Mouse (Mus musculus) splenic B cell, adult 2 months (primary cell): Measurements from ENCODE around the gene Frmd4a.

Experiments used
- DNase-seq: peaks from one replicate; pipeline ENCODE4 v3.0.0-alpha.2; 2011; ENCODE audit warnings: low read depth, low spot score
- H3K27me3 ChIP-seq: 2 replicates; pipeline ENCODE4 v1.6.1; 2012; ENCODE audit warnings: mild to moderate bottlenecking, low read length, moderate library complexity, mixed read lengths; ENCODE audit not compliant: control insufficient read depth, poor library complexity, insufficient read depth, severe bottlenecking
- H3K36me3 ChIP-seq: 2 replicates; pipeline ENCODE4 v1.6.1; 2012; ENCODE audit warnings: mild to moderate bottlenecking, low read length, moderate library complexity, mixed read lengths; ENCODE audit not compliant: control insufficient read depth, poor library complexity, insufficient read depth, severe bottlenecking

The Frmd4a gene

DNA sequence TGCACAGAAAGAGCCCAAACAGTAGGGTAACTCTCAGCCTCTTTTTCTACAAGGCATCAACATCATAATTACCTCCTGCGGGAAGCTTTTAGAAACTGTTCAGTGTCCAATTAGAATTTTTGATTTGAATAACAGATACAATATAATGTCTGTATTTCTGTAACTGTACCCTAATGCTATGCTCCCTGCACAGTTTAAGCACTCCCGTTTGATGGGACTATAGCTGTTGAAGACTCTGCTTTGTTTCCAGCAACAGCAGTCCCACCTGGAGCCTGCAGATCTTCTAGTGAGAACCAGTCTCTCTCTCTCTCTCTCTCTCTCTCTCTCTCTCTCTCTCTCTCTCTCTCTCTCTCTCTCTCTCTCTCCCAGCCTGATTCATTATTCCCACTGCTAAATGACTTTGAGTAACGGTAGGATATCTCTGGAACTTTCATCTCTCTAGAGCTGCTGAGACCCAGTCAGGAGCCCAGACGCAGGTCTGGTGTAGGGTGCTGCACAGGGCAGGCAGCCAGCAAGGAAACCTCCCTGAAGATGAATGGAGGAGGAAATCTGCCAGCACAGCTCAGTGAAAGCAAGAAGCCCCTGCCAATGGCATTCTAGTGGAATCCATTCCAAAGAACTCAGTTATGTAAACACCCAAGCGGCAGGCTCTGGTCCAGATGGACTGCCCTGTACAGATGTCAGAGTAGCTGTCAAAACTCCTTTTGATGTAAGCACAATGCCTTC is 395.5 kb downstream of the Frmd4a start:
- DNase-seq: no peak
- no peaks in the 10 kb centered on the region for H3K27me3 ChIP-seq
- H3K36me3 ChIP-seq: no peaks in the 10 kb centered on the region

DNA sequence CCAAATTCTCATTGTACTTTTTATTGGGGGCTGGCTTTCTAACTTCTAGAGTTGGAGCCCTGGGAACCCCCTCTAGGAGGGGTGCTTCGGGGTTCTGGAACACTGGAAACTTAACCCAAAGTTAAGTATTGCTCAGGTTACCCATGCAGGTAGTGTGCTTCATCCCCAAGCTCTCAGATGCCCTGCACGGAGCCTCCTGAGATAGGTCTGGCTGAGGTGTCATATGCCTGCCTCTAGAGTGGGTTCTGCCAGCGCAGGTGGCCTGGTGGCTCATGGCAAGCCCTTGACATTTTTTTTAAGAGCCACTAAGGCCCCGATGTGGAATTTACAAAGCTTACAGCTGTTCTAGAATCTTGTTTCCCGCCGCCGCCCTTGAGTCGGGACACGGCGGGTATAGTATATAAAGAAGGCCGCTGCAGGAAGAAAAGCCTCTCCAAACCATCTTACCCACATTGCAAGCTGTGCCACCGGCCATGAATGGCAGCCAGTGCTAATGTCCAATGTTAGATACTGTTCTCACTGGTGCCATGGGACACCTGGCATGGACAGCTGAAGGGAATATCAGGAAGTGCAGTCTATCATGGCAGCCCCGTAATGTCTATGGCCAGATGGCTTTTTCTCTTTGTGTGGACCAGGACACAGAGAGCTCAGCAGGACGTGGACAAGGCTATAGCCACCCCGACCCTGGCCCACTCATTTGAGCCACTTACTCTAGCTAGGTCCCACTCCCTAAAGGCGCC is 396.2 kb downstream of the Frmd4a start:
- Histone ChIP-seq H3K27me3 (no peaks in the 10 kb centered on the region), H3K36me3 (no peaks in the 10 kb centered on the region)
- DNase-seq: no peak

DNA sequence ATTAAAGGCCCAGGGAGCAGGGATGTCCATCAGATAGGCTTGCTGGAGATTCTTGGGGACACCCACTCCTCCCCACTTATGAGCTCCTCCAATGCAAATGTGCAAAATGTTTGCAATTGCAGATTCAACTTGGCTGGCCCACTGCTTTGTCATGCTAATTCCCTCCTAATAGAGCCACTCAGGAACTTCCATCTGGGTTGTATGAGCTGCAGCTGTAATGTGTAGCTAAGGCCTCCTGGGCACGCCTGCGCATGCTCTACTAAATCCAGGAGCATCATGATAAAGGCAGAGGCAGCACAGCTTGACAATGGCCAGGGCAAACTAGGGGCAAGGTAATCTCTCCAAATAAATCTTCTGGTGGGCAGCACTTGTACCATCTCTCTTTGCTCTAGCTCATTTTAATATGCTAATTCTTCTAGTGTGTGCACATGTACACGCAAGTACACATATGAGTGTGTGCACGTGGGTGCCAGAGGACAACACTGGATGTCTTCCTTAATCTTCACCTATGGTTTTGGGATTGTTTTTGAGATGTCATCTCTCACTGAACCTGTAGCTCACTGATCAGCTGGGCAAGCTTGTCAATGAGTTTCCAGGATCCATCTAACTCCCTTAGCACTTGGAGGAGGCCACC is 403.3 kb downstream of the Frmd4a start:
- no peak for DNase-seq
- H3K27me3 ChIP-seq: no peaks in the 10 kb centered on the region
- no peaks in the 10 kb centered on the region for H3K36me3 ChIP-seq

DNA sequence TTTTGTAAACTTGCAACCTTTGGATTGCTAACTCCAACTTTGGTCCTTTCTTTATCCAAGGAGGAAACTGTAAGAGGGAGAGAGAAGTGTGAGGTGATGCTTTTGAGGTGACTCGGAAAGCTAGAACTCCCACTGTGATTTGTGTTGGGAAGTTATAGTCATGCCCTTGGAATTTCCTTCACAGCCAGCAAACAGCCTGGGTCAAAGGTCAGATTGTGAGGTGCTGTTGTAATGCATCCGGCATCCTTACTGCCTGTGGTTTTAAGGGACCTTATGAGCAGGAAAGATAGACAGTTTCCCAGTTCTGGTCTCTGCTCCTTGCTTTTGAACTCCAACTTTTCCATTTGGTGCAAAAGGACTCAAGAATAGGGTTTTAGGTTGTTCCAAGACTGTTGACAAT is 404.2 kb downstream of the Frmd4a start:
- no peaks in the 10 kb centered on the region for H3K36me3 ChIP-seq
- no peak for DNase-seq
- H3K27me3 ChIP-seq: no peaks in the 10 kb centered on the region

DNA sequence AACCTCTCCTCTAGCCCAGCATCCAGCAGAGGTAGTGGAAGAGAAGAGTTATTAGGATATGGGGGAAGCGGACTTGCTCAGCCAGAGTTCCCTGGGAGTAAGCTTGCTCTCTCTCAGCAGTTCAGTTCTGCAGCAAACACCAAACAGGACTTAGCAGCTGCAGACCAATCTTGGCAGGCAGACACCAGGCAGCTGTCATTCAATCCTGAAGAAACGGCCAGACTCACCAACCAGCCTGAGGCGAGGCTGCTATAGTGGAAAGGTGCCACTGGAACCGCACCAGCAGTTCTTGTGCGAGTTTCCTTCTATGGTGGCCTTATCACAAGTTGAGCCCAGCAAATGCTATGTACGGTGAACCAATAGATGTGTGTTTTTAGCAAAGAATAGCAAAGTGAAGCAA is 406.4 kb downstream of the Frmd4a start:
- Histone ChIP-seq H3K27me3 (no peaks in the 10 kb centered on the region), H3K36me3 (no peaks in the 10 kb centered on the region)
- DNase-seq: no peak

DNA sequence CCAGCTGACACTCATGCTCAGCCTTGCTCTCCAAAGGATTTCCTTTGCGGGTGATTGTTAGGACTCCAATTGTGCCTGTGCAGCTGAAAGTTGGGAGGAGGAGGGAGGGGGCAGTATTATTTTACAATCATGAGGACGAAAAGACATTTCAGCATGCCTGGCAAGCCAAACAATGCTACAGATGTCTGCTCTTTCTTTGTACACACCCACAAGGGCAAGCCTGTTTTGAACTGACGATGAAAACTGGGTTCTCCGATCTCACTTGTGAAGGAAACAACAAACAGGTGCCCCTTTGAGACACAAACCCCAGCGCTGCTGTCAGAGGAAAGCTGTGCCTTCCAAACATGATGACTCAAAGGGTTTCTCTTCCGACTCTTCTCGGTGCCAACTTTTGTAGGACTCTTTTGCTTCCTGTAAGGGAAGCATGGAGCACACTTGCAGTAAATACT is 410.9 kb downstream of the Frmd4a start:
- DNase-seq: no peak
- H3K36me3 ChIP-seq: no peaks in the 10 kb centered on the region
- H3K27me3 ChIP-seq: no peaks in the 10 kb centered on the region

DNA sequence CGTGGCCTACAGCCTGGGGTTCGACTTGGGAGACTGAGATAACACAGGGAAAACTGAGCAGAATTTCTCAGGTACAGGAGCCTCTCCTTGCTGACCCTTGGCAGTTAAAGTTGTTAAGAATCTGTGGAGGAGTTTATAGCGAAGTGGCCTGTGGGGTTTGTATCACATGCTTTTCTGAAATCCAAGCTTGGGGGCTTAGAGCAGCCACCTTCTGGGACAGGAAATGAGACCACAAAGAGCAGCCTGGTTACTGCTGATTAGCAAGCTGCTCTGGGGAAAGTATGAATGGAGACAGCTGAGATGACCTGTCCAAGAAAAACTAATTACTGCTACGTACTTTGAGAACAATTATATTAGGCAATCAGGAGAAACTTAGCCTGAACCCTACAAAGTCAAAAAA is 415.6 kb downstream of the Frmd4a start:
- no peak for DNase-seq
- H3K27me3 ChIP-seq: no peaks in the 10 kb centered on the region

DNA sequence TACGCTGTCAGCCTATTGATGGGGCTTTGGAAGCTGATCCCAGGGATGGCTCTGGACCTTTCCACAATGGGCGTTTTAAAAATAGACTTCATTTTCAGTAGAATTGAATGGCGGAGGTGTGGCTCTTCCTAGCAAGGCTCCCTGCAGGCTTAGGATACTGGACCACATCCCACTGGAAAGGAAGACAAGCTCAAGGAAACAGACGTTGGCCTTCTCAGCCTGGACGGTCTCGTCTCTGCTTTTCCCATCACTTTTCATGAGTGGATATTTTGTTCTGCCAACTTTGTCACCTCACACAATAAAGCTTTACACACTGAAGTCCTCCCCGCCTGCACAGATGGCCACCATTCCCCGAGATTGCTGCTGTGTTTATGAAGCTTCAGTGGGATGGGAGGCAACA is 417.5 kb downstream of the Frmd4a start:
- Histone ChIP-seq H3K36me3 (no peaks in the 10 kb centered on the region), H3K27me3 (no peaks in the 10 kb centered on the region)
- DNase-seq: no peak

More for the DNA sequence above, 415.6 kb downstream of the Frmd4a start:
- H3K36me3 ChIP-seq: no peaks in the 10 kb centered on the region

DNA sequence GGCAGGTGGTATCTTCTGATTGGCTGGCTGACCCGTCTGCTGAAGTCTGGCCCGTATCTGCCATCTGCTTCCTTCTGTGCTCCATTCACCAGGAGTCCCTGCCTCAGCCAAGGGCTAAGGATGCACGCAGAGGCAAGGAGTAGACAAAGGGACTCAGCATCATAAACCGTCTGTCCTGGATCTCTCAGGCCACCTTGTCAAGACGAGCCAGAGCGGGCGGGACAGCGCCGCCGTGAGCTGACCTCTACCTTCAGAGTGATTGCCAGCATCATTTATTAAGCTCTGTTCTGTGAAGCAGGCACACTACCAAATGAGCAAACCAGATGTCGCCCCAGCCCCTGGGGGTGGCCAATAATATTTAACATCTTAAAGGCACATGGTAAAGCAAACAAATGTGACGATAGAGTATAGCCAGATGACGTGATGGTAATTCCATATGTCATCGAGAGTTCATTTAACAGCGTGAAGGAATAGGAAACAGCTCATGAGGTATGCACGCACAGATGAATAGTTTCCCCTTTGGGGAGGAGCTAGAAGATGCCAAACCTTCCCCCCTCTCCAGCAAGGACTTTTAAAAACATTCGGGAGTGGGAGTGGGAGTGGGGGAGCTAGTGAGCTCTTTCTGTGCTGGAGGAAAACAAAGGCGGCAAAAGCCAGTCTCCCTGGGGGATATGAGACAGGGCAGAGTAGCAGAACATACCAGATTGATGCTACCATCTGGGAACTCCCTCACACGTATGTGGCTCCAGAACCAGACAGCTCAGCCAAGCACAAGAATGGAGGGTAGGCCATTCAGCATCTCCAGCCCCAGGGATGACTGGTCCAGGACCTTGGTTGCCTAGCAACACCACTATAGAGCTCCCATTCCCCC is 419.1 kb downstream of the Frmd4a start:
- no peaks in the 10 kb centered on the region for H3K36me3 ChIP-seq
- DNase-seq: no peak
- H3K27me3 ChIP-seq: no peaks in the 10 kb centered on the region

DNA sequence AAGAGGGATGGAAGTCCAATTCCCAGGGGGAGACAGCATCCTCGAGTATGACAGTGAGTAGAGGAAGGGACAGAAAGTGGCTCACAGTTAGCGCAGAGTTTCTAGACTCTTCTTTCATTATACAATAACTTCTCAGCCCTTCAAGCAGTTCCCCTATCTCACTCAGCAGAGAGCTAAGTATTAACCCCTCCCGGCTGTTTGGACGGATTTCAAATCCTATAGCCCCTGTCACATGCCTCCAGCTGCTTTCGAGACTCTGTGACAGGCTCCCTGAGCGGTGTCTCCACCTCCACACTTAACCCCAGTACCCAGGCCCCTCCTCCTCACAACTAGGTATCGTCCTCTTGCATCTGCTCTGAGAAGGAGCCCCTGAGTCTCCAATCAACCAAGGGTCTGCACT is 421.2 kb downstream of the Frmd4a start:
- H3K27me3 ChIP-seq: no peaks in the 10 kb centered on the region
- no peaks in the 10 kb centered on the region for H3K36me3 ChIP-seq
- no peak for DNase-seq

DNA sequence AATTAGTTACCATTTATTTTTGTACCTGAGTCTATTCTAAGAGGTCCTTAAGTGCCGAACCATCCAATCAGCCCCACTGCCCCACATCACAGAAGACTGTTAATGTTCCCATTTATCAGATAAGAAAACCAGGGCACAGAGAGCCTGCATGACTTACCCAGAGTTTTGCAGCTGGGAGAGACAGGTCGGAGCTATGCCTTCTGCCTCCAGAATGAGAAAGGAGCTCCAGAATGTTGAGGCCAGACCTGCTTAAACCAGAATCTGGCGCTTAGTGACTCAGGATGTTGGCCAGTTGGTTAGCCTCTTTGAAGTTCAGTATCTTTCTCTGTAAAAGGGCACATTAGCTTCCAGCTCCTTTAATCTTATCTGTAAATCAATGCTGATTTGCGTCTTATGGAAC is 422.4 kb downstream of the Frmd4a start:
- Histone ChIP-seq H3K36me3 (no peaks in the 10 kb centered on the region), H3K27me3 (no peaks in the 10 kb centered on the region)
- DNase-seq: no peak

DNA sequence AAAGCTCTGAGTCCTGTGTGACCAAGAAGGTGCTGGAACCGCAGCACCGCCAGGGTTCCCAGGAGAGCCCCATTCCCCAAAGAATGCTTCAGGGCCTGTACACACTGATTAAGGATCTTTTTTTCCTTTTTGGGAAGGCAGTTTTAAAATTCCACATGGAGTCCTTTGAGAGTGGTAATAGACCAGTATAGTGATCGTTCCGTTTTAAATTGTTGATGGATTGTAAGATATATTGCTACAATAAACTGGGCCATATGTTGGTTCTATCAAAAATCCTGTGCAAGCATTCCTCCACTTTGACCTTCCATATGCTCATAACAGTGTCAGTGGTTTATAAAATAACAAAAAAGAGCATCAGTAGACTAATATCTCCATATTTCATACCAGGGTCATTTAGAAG is 424.3 kb downstream of the Frmd4a start:
- no peak for DNase-seq
- no peaks in the 10 kb centered on the region for H3K27me3 ChIP-seq
- no peaks in the 10 kb centered on the region for H3K36me3 ChIP-seq

DNA sequence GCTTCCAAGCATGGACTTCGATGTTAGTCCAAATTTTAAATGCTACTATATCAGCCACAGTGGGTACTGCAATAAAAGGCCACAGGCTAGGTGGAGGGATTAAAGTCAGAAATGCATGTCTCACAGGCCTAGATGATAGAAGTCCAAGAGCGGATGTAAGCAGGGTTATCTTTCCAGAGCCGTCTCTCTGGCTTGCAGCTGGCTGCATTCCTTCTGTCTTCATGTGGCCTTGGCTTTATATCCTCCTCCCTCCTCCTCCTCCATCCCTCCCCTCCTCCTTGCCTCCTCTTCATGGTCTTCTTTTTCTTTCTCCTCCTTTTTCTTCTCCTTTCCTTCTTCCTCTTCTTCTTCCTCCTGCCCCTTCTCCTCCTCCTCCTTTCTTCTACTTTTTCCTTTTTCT is 427.2 kb downstream of the Frmd4a start:
- Histone ChIP-seq H3K27me3 (no peaks in the 10 kb centered on the region), H3K36me3 (no peaks in the 10 kb centered on the region)
- DNase-seq: no peak

DNA sequence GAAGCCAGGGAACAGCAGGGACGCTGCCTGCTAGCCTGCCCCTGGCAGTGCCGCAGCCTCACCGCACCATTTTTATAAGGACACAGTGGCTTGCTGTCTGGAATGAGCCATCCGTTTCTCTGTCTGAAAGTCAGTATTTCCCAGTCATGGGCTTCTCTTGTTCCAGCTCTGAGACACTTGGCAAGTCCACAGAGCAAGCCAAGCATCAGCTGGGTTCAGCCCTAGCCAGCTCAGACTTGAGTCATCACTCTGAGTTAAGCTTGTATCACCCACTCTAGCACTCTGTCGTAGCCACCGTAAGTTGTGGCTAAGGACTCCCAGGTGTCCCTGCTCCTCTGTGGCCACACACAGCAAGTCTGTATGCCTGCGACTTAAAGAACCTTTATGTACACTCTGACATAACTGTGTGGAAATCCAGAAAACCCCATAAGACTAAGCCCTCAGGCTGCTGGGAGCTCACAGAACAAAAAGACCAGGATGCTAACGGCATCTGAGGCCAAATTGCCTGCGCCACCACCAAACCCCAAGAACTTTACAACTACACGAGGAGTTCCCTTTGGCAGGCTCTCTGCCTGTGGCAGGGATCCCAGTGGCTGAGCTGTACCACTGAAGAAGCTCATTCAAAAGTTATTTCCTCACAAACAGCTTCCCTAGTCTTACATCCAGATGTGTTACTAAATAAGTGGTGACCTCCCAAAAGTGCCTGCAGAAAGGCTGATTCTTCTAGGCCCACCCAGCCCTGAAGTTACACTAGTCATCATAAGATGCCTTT is 428.3 kb downstream of the Frmd4a start:
- no peaks in the 10 kb centered on the region for H3K36me3 ChIP-seq
- H3K27me3 ChIP-seq: no peaks in the 10 kb centered on the region
- no peak for DNase-seq
